Mouse (Mus musculus) retina, embryonic 14.5 days (tissue): ENCODE data around the gene Tmem74b.

Experiments
- DNase-seq: peaks from one replicate; pipeline ENCODE4 v3.0.0-alpha.2; 2015; ENCODE audit warnings: low spot score

Tmem74b gene

GRCm38 (mm10) chr2:151701231-151702145 is at the start of gene Tmem74b:
Tmem74b (plus strand) TSS chr2:151702008.
- DNase-seq = peak; percentile 8

GRCm38 (mm10) chr2:151652053-151652452 is 49.8 kb upstream of the Tmem74b start:
- DNase-seq = no peak

- DNase-seq = no peak
Observed at GRCm38 (mm10) chr2:151668433-151668832, 33.4 kb upstream of the Tmem74b start, which contains the start of gene Rad21l. Rad21l (minus strand) TSS chr2:151668533.

- DNase-seq = peak; percentile 10
Observed at GRCm38 (mm10) chr2:151670026-151670967, 31.5 kb upstream of the Tmem74b start.

- DNase-seq = no peak
Observed at GRCm38 (mm10) chr2:151670968-151671329, 30.9 kb upstream of the Tmem74b start.

- DNase-seq = peak; percentile 13
Observed at GRCm38 (mm10) chr2:151676234-151676633, 25.6 kb upstream of the Tmem74b start.

GRCm38 (mm10) chr2:151682357-151682756 is 19.5 kb upstream of the Tmem74b start:
- DNase-seq = peak; percentile 55

- no peak for DNase-seq
Observed at GRCm38 (mm10) chr2:151682976-151683375, 18.8 kb upstream of the Tmem74b start.

GRCm38 (mm10) chr2:151702146-151702850 is 490 bp downstream of the Tmem74b start:
- DNase-seq = peak; percentile 59

GRCm38 (mm10) chr2:151702851-151703190 is 1.0 kb downstream of the Tmem74b start:
- peak; percentile 23 for DNase-seq

- peak; percentile 41 for DNase-seq
Observed at GRCm38 (mm10) chr2:151712647-151713046, 10.8 kb downstream of the Tmem74b start.

- no peak for DNase-seq
Observed at GRCm38 (mm10) chr2:151715526-151715925, 13.7 kb downstream of the Tmem74b start.

- no peak for DNase-seq
Observed at GRCm38 (mm10) chr2:151716318-151717055, 14.7 kb downstream of the Tmem74b start.

GRCm38 (mm10) chr2:151724094-151724493 is 22.3 kb downstream of the Tmem74b start:
- no peak for DNase-seq

GRCm38 (mm10) chr2:151733151-151733865 is 31.5 kb downstream of the Tmem74b start:
- DNase-seq = no peak

GRCm38 (mm10) chr2:151735422-151735821 is 33.6 kb downstream of the Tmem74b start:
- no peak for DNase-seq

GRCm38 (mm10) chr2:151738460-151738859 is 36.7 kb downstream of the Tmem74b start:
- DNase-seq = no peak

GRCm38 (mm10) chr2:151739081-151739480 is 37.3 kb downstream of the Tmem74b start:
- DNase-seq = no peak

- DNase-seq = no peak
Observed at GRCm38 (mm10) chr2:151739505-151739904, 37.7 kb downstream of the Tmem74b start.

- peak; percentile 91 for DNase-seq
Observed at GRCm38 (mm10) chr2:151740741-151741526, 39.1 kb downstream of the Tmem74b start.
